Mouse (Mus musculus): ENCODE results near the gene Mical2. TPM values are rescaled to one million over a fixed set of nuclear protein-coding genes. Genes with fewer than 3 reads are reported as not detected.

Gene Mical2
- polyA plus RNA-seq, 3 experiments from 2014 or later, result 1.5 to 5.7 (median 1.7) TPM

- no peak for ATAC-seq
Observed at GRCm38 (mm10) chr7:112369977-112370376, 144.3 kb downstream of the Mical2 start.

GRCm38 (mm10) chr7:112371387-112371786 is 145.7 kb downstream of the Mical2 start:
- ATAC-seq, result no peak

DNA sequence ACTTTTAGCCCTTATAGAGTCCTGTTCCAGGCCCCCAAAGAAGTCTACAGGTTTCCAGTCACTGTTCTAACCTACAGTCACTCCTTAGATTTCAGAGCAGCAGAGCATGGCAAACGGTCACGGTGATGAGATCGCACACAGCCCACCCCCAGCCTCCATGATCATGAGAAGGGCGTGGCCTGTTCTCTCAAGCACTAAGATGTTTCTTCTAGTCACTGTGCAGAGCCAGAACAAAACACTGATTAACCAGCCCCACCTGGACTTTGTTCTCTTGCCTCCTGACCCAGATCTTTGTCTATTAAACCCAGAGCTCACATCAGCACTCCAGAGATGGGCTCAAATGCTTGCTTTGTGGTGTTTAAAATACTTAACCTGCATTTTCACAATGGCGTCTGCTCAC is 148.4 kb downstream of the Mical2 start:
- ATAC-seq, result no peak

- no peak for ATAC-seq
Observed at GRCm38 (mm10) chr7:112375062-112375461, 149.4 kb downstream of the Mical2 start.

- ATAC-seq, result no peak
Observed at GRCm38 (mm10) chr7:112375900-112376299, 150.2 kb downstream of the Mical2 start.

DNA sequence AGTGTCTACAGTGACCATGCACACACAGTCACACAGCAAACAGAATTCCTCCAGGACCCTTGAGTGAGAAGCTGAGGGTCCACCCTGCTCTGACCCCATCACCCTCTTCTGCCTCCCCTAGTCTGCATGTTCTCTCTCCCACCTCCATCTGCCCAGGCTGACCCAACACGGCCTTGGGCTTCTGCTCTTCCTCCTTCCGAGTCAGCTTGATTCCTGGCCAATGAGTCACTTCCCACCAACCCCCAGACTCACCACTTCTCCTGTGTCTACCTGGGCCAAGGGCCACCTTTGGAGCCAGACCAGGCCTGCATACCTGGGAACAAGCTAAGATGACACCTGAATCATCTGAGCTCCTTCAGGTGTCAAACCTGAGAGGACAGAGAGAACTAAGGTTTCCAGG is 151.0 kb downstream of the Mical2 start:
- no peak for ATAC-seq

GRCm38 (mm10) chr7:112377314-112377713 is 151.7 kb downstream of the Mical2 start:
- no peak for ATAC-seq

DNA sequence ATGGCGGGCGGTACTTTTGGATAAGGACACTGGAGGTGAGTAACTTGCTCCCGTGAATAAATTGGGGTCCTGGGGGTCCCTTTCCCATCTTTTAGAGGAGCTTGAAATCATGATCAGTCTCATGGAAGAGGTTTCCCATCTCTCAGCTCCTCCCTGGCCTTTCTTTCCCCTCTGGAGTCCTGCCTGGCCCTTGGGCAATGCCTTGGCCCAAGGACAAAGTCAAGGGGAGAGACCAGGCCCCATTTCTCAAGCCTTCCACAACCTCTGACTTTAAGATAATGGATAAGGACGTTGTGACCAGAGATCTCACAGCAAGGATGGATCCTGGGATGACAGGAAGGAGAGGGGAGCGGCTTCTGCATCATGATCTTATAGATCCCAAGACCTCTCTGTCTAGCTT is 152.4 kb downstream of the Mical2 start:
- ATAC-seq, result no peak

DNA sequence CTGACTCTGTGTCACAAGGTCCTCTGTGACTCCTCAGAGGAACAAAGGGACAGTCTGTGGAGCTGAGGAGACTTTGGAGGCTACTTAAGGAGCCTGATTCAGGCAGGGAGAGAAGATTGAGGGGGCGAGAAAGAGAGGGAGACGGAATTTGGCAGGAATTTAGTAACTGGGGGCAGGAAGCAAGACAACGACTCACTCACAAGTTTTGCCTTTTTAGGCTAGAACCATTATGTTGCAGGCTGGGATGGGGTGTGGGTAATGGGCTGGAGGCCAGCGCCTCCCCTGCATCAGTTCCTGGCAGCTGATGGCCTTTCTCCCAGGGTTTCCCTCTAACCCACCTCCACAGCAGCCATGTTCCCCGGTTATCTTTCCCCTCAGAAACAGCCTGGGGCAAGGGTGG is 152.8 kb downstream of the Mical2 start:
- no peak for ATAC-seq

DNA sequence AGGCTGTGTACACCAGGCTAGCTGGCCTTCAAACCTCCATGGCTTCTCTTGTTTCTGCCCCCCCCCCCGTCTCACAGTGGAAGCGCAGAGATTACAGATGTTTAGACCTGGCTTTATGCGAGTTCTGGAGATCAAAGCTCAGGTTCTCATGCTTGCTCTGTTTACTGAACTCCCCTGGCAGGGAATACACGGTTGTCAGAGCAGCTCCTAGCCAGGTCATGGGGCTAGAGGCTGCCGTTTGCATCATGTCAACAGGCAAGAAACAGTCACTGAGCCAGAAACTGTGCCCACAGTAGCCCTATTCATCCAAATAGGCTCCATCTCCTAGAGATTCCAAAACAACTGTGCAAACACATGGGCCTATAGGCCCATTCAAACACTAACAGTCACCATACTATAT is 160.9 kb downstream of the Mical2 start:
- ATAC-seq, result no peak

DNA sequence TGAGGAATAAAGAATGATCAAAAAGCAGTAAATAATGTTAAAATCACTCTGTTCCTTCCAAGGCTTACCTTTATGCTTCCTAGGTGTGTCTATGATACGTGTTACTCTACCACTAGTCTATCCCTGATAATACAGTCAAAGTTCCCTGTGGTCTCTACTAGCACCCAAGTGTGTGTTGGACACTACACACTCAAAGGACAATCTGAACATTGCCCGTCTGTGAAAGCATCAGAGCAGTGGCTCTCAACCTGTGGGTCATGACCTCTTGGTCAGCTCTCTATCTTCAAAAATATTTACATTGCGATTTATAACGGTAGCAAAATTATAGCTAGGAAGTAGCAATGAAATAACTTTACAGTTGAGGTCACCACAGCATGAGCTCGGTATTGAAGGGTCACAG is 162.2 kb downstream of the Mical2 start:
- ATAC-seq, result no peak

- no peak for ATAC-seq
Observed at GRCm38 (mm10) chr7:112388363-112388875, 162.8 kb downstream of the Mical2 start.

DNA sequence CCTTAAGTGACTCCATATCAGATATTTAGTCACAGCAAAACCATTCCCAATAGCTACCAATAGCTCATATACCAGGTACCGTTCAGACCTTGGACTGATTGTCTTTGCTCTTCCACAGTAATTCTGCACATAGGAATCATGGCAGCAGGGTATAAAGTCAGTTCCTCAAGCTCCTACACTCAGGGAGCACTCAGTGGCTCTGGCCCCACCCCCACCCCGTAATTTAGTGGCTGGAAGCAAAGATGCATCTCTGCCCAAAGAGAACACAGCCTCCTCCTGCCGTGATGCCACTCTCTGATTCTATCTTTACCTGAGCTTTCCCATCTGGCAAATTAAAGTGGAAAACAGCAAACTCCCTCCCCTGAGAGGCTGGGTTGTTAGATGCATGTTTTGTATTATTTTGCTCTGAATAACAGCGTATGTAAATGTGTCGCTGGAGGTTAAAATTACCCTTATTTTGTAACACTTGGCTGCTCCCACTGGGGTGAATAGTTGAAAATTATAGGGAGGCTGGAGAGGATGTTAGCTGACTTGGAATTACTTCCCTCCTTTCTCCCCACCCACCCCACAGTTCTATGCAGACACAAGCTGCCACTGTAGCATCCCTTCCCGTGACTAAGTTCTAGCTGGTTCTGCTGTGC is 164.1 kb downstream of the Mical2 start:
- no peak for ATAC-seq

DNA sequence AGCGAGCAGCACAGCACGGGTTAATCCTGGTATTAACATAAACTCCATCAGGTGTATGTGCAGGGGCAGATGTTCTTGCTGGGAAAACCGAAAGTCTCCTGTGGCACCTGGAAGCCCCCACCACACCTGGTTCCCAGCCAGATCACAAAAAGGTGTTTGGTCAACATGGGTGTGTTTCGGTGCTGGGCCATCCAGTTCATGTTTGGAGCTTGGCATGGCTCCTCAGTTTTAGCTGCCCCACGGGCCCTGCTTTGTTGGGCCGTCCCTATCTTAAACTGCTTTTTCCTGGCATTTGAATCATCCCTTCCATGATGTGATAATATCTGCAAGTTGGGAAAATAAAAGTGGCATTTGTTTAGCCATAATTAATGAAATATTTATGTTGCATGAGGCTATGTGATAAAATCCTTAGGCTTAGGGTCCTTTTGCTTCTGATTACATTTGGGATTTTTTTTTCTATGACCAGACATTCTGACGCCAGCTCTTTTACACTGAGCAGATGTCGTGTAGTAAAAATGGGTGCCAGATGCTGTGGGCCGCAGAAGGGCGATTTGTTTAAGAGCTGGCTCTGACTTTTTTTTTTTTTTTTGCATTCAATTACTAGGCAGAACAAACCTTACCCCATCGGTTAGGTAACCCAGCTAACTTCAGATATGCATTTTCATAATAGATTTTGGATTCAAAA is 164.7 kb downstream of the Mical2 start:
- ATAC-seq, result no peak

- no peak for ATAC-seq
Observed at GRCm38 (mm10) chr7:112390937-112391605, 165.4 kb downstream of the Mical2 start.

DNA sequence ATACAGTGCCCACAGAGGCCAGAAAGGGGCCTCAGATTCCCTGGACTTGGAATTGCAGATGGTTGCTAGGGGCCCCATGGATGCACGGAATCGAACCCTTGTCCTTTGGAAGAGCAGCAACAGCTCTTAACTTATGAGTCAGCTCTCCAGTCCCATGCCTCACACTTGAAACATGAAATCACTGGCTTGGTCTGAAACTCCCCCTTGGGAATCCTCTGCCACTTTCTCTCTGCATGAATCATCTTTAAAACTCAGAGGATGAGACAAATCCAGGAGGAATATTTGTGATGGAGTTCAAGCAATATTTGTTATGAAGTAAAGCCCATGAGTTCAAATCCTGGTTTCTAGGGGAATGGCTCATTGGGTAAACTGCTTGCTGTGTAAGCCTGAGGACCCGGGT is 172.1 kb downstream of the Mical2 start:
- no peak for ATAC-seq

GRCm38 (mm10) chr7:112399425-112400170 is 173.9 kb downstream of the Mical2 start:
- no peak for ATAC-seq

DNA sequence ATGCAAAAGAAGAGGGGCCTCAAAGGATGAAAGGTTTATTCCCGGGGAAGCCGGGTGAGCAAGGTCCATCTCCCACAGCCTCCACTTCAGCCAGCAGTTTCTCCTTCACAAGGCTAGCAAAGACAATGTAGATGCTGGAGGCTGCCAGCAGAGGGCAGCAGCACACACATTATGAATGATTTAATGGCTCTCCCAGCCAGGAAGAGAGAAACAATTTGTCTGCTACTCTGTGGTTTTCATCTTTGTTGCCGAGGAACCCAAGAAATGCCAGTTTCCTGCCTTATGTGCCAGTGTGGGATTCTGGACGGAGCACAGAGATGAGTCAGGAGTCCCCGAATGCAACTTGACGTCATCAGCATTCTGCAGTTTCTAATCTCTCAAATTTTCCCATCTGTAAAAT is 174.5 kb downstream of the Mical2 start:
- ATAC-seq, result no peak

DNA sequence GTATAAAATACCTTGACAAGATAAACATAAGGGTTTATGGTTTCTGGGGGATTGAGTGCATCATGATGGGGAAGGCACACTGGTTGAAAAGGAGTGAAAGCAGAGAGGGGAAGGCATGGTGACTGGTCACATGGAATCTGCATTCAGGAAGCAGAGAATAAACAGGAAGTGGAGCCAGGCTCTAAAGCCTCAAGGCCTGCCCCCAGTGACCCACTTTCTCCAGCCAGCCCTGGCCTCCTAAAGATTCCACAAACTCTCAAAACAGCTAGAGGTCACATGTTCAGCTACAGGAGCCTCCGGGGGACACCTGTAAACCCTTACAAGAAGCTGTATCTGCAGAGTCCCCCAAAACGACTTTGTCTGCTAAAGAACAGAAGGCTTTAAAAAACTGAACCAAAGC is 179.4 kb downstream of the Mical2 start:
- no peak for ATAC-seq

GRCm38 (mm10) chr7:112405578-112405977 is 179.9 kb downstream of the Mical2 start:
- ATAC-seq, result no peak

- no peak for ATAC-seq
Observed at GRCm38 (mm10) chr7:112407597-112407996, 181.9 kb downstream of the Mical2 start.

- ATAC-seq, result no peak
Observed at GRCm38 (mm10) chr7:112409991-112410390, 184.3 kb downstream of the Mical2 start.

DNA sequence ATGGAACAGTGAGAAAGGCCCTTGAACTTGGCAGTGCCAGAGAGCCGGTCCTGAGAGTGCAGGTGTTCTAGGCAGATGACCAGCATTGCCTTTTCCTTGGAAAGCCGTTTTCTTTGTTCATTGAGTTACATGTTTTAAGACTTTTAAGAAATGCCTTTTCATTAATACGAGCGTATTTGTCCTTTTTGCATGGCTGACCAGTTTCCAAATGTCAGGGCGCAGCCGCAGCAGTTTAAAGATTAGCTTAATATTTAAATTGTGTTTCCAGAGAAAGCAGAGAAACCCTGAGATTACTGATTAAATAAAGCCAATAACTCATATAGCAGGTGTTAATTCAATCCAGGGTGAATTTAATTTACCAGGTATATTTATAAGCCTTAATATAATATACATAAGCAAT is 187.6 kb downstream of the Mical2 start:
- no peak for ATAC-seq
